Mouse (Mus musculus): ENCODE results near the gene Sphk2. TPM values are rescaled to one million over a fixed set of nuclear protein-coding genes. Genes with fewer than 3 reads are reported as not detected.

The Sphk2 gene
- polyA plus RNA-seq, 1 experiment from 2014 or later = 35.4 TPM

GRCm38 (mm10) chr7:45742338-45742737 lies 24.5 kb upstream of the Sphk2 start:
- WGBS = 34% methylated on average over 19 of the region's 19 CpGs
- H3K4me3 ChIP-seq (replicated peaks) = peak overlapping the region; percentile 25
- H3K9ac ChIP-seq = no peak overlapping the region
- H3K27me3 ChIP-seq (replicated peaks) = no peaks in the 10 kb centered on the region
- peak overlapping the region; percentile 47 for H3K4me2 ChIP-seq
- H3K4me1 ChIP-seq = peaks cover 6% of the 10 kb centered on the region; the same call in 1 of the 2 replicates
- no peaks in the 10 kb centered on the region for H3K9me3 ChIP-seq
- no peak overlapping the region for H3K27ac ChIP-seq
- ATAC-seq (ENCODE audit: insufficient read depth, low FRiP score, low read depth) = no peak
- H3K36me3 ChIP-seq = no peaks in the 10 kb centered on the region

DNA sequence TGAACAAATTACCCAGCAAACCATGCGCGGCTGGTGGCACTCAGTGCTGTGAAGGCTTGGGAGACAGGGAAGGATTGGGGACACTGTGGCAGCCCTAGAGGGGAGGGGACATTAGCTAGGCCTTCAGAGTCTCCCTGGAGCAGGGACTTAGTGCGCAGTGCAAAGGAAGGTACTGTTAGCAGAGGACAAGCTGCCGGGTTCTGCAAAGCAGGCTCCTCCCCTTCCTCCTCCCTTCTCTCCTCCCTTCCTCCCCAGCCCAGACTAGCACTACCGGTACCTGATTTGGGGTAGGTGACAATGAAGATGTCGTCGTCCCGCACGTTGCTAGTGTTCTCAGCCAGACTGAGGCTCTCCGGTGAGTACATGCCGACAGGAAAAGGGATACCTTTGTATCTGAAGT lies 24.0 kb upstream of the Sphk2 start:
- H3K27ac ChIP-seq = no peak overlapping the region
- peak overlapping the region; percentile 25 for H3K4me3 ChIP-seq (replicated peaks)
- no peaks in the 10 kb centered on the region for H3K36me3 ChIP-seq
- ATAC-seq (ENCODE audit: insufficient read depth, low FRiP score, low read depth) = 0 out of 2 replicates have a peak, but pooled peaks have one; percentile 58
- H3K9me3 ChIP-seq = no peaks in the 10 kb centered on the region
- H3K27me3 ChIP-seq (replicated peaks) = no peaks in the 10 kb centered on the region
- peaks cover 6% of the 10 kb centered on the region; the same call in 1 of the 2 replicates for H3K4me1 ChIP-seq
- H3K4me2 ChIP-seq = peak overlapping the region; percentile 47
- WGBS = 28% methylated on average over 11 of the region's 11 CpGs
- H3K9ac ChIP-seq = no peak overlapping the region

DNA sequence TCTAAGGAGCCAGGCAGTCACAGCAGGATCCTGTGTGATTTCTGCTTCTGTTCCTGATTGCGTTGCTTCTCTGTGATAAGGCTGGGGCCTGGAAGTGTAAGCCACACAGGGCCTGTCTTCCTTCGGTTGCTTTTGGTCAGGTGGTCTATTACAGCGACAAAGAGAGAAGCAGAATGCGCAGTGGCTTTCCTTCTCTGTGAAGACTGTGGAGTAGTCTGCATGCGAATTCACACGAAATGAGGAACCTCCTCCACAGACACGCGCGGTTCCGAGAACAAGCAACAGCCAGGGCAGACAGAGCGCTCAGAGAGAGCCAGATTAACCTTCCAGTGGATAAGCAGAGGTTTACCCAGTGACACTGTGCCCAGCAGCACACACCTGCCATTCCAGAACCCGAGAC lies 23.5 kb upstream of the Sphk2 start:
- H3K4me2 ChIP-seq = peak overlapping the region; percentile 47; the same call in 1 of the 2 replicates
- no peak overlapping the region for H3K9ac ChIP-seq
- H3K4me3 ChIP-seq (replicated peaks) = no peak overlapping the region
- peaks cover 6% of the 10 kb centered on the region; the same call in 1 of the 2 replicates for H3K4me1 ChIP-seq
- H3K27ac ChIP-seq = no peak overlapping the region
- no peaks in the 10 kb centered on the region for H3K9me3 ChIP-seq
- no peaks in the 10 kb centered on the region for H3K36me3 ChIP-seq
- 79% methylated on average over 12 of the region's 12 CpGs for WGBS
- ATAC-seq (ENCODE audit: insufficient read depth, low FRiP score, low read depth) = no peak
- no peaks in the 10 kb centered on the region for H3K27me3 ChIP-seq (replicated peaks)

- no peak overlapping the region for H3K27ac ChIP-seq
- no peaks in the 10 kb centered on the region for H3K9me3 ChIP-seq
- H3K4me3 ChIP-seq (replicated peaks) = no peak overlapping the region
- H3K4me1 ChIP-seq = peaks cover 6% of the 10 kb centered on the region; the same call in 1 of the 2 replicates
- H3K9ac ChIP-seq = no peak overlapping the region
- no peaks in the 10 kb centered on the region for H3K36me3 ChIP-seq
- WGBS = 62% methylated on average over 10 of the region's 10 CpGs
- no peak overlapping the region for H3K4me2 ChIP-seq
- H3K27me3 ChIP-seq (replicated peaks) = no peaks in the 10 kb centered on the region
- ATAC-seq (ENCODE audit: insufficient read depth, low FRiP score, low read depth) = no peak
These were observed 22.0 kb upstream of the Sphk2 start for GRCm38 (mm10) chr7:45739820-45740219.

DNA sequence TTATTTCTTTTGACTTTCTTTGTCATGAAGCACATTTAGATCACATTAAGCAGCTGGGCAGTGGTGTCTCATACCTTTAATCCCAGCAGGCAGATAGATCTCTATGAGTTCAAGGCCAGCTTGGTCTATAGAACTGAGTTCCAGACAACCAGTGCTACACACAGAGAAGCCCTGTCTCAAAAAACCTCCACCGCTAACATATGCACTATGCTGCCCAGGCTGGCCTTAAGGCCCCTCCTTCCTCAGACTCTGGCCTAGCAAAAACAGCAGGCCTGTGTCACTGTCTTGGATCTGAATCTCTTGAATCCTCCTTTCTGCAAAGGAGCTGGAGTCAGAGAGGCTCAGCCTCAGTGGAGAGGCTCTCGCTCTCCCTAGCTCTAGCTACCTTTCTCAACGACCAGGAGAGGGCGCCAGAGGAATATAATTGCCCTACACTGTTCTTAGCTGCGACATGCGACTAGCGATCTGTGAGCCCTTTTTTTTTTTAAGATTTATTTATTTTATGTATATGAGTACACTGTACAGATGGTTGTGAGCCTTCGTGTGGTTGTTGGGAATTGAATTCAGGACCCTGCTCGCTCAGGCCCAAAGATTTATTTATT lies 21.5 kb upstream of the Sphk2 start:
- Histone ChIP-seq H3K4me3 (replicated peaks) (no peak overlapping the region), H3K27me3 (replicated peaks) (no peaks in the 10 kb centered on the region), H3K9ac (no peak overlapping the region), H3K9me3 (no peaks in the 10 kb centered on the region), H3K36me3 (no peaks in the 10 kb centered on the region), H3K4me2 (no peak overlapping the region), H3K27ac (no peak overlapping the region), H3K4me1 (peaks cover 6% of the 10 kb centered on the region; the same call in 1 of the 2 replicates)
- peak; percentile 86 for ATAC-seq (ENCODE audit: insufficient read depth, low FRiP score, low read depth)
- WGBS = 7% methylated on average over 9 of the region's 9 CpGs

DNA sequence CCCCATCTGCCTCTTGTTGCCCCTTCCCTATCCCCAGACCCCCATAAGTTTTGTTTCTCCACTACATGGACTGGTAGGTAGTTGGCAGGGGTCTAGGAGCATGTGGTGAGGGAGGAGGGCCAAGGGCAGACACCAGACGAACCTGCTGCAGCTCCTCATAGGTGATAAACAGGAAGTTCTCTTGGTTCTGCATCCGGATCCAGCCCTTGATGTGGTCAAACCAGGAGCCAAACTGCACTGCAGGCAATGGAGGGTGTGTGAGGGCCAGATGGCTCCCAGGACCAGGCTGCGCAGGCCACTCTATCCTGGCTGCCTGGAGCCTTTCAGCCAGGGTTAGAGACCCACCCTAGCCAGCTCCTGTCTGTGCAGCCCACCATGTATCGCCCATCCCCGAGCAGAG lies 15.7 kb upstream of the Sphk2 start:
- Histone ChIP-seq H3K4me3 (replicated peaks) (no peak overlapping the region), H3K27ac (no peak overlapping the region), H3K9ac (no peak overlapping the region), H3K4me1 (peaks cover 19% of the 10 kb centered on the region), H3K4me2 (no peak overlapping the region), H3K9me3 (no peaks in the 10 kb centered on the region), H3K36me3 (no peaks in the 10 kb centered on the region), H3K27me3 (replicated peaks) (no peaks in the 10 kb centered on the region)
- ATAC-seq (ENCODE audit: insufficient read depth, low FRiP score, low read depth) = no peak
- WGBS = 81% methylated on average over 5 of the region's 5 CpGs

- H3K4me3 ChIP-seq (replicated peaks) = no peak overlapping the region
- no peaks in the 10 kb centered on the region for H3K27me3 ChIP-seq (replicated peaks)
- H3K4me1 ChIP-seq = peaks cover 24% of the 10 kb centered on the region
- H3K36me3 ChIP-seq = no peaks in the 10 kb centered on the region; the same call in 1 of the 2 replicates
- ATAC-seq (ENCODE audit: insufficient read depth, low FRiP score, low read depth) = no peak
- WGBS = 17% methylated on average over 16 of the region's 16 CpGs
- H3K4me2 ChIP-seq = no peak overlapping the region
- H3K9ac ChIP-seq = no peak overlapping the region
- H3K9me3 ChIP-seq = no peaks in the 10 kb centered on the region
- peak overlapping the region; percentile 54; the same call in 1 of the 2 replicates for H3K27ac ChIP-seq
These were observed 13.1 kb upstream of the Sphk2 start for GRCm38 (mm10) chr7:45730727-45731431.

DNA sequence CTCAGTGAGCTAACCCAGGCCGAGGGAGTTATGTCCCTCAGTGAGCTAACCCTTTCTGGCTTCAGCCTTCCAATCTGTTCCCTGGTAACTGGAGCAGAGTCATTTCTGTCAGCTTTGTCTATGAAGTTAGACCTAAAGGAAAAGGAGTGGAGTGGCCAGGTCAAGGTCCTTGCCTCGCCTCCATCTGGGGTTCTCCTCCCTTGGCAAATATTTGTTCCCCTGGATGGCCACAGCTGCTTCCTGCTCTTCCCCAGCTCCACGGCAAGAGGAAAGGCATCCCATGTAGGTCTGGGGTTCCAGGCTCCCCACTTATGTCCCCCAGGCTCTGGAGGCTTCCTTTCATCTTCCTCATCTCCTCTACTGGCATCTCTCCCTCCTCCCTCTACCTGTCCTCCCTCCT lies 9.8 kb upstream of the Sphk2 start:
- Histone ChIP-seq H3K4me3 (replicated peaks) (no peak overlapping the region), H3K27ac (peak overlapping the region; percentile 65; the same call in 1 of the 2 replicates), H3K4me2 (peak overlapping the region; percentile 30; the same call in 1 of the 2 replicates), H3K4me1 (peaks cover 24% of the 10 kb centered on the region), H3K36me3 (peaks cover 30% of the 10 kb centered on the region), H3K9ac (no peak overlapping the region), H3K27me3 (replicated peaks) (no peaks in the 10 kb centered on the region), H3K9me3 (no peaks in the 10 kb centered on the region)
- ATAC-seq (ENCODE audit: insufficient read depth, low FRiP score, low read depth) = peak; percentile 33
- WGBS = 67% methylated on average over 3 of the region's 3 CpGs

GRCm38 (mm10) chr7:45726419-45726818 lies 8.6 kb upstream of the Sphk2 start:
- Histone ChIP-seq H3K4me2 (no peak overlapping the region), H3K4me3 (replicated peaks) (no peak overlapping the region), H3K9ac (no peak overlapping the region), H3K4me1 (peaks cover 25% of the 10 kb centered on the region), H3K36me3 (peaks cover 37% of the 10 kb centered on the region), H3K27me3 (replicated peaks) (no peaks in the 10 kb centered on the region), H3K27ac (0 out of 2 replicates have a peak overlapping the region, but pooled peaks have one; percentile 65), H3K9me3 (no peaks in the 10 kb centered on the region)
- WGBS = 89% methylated on average over 10 of the region's 10 CpGs
- no peak for ATAC-seq (ENCODE audit: insufficient read depth, low FRiP score, low read depth)

DNA sequence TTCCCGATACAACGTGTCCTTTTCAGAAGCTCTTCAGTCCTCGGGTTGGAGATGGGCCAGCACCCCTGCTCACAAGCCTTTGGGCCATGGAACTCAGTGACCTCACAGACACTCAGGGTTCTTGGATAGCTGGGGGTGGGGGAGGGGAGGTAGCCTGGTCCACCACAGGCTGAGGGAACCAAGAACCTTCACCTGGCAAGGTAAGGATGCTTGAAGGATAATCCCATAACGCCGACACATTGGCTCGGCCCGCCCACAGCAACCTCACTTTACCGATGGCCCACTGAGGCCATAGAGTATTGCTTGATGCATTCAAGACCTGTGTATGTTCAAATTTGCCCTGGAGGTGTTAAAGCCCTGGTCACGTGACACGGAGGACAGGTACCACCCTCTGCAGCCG lies 7.9 kb upstream of the Sphk2 start, which contains the start of gene Spaca4:
Spaca4 (minus strand) TSS at position 101 of the 400 bp plus-strand sequence.
- Histone ChIP-seq H3K36me3 (peaks cover 44% of the 10 kb centered on the region), H3K27ac (0 out of 2 replicates have a peak within 1 kb of the TSS, but pooled peaks have one; percentile 65), H3K4me3 (replicated peaks) (no peak within 1 kb of the TSS), H3K9me3 (no peaks in the 10 kb centered on the region), H3K9ac (no peak within 1 kb of the TSS), H3K27me3 (replicated peaks) (no peaks in the 10 kb centered on the region), H3K4me2 (no peak within 1 kb of the TSS), H3K4me1 (peaks cover 25% of the 10 kb centered on the region; the same call in 1 of the 2 replicates)
- WGBS = 88% methylated on average over 11 of the region's 11 CpGs
- no peak for ATAC-seq (ENCODE audit: insufficient read depth, low FRiP score, low read depth)

- no peaks in the 10 kb centered on the region for H3K27me3 ChIP-seq (replicated peaks)
- no peak overlapping the region for H3K9ac ChIP-seq
- H3K4me3 ChIP-seq (replicated peaks) = no peak overlapping the region
- 90% methylated on average over 9 of the region's 9 CpGs for WGBS
- H3K9me3 ChIP-seq = no peaks in the 10 kb centered on the region
- H3K27ac ChIP-seq = no peak overlapping the region
- peaks cover 45% of the 10 kb centered on the region for H3K36me3 ChIP-seq
- H3K4me1 ChIP-seq = peaks cover 20% of the 10 kb centered on the region; the same call in 1 of the 2 replicates
- H3K4me2 ChIP-seq = no peak overlapping the region
- no peak for ATAC-seq (ENCODE audit: insufficient read depth, low FRiP score, low read depth)
These were observed 7.3 kb upstream of the Sphk2 start for GRCm38 (mm10) chr7:45725151-45725550.

- Histone ChIP-seq H3K4me2 (no peak overlapping the region), H3K4me1 (peaks cover 28% of the 10 kb centered on the region), H3K27me3 (replicated peaks) (no peaks in the 10 kb centered on the region), H3K9me3 (no peaks in the 10 kb centered on the region), H3K36me3 (peaks cover 49% of the 10 kb centered on the region), H3K27ac (no peak overlapping the region), H3K9ac (no peak overlapping the region), H3K4me3 (replicated peaks) (no peak overlapping the region)
- ATAC-seq (ENCODE audit: insufficient read depth, low FRiP score, low read depth) = no peak
- 90% methylated on average over 14 of the region's 14 CpGs for WGBS
These were observed 6.0 kb upstream of the Sphk2 start for GRCm38 (mm10) chr7:45723781-45724180.

Measured in stomach, embryonic 15.5 days (tissue).